Mouse (Mus musculus): Measurements from ENCODE around the gene Atoh1.

DNA sequence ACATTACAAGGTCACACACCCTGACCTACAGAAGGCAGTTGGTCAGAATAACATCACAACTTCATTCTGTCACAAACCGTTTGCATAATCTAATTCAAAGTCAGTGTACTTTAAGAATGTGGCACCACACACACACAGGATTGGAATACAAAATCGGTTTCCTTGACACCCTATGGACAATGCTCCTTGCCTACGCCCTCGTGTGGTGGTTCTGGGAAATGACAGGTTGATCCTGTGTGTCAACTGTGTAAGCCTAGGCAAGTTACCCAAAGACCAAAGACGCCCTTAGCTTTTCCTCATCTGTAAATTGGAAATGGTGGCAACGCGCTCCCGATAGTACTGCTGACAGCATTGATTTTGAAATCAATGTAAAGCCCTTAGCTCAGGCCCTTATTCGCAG, 45.0 kb upstream of the Atoh1 start:
- TF ChIP-seq PAX5 (IDR thresholded peaks at IDR 0.05; ENCODE audit: low read length) (no peak), BHLHE40 (IDR thresholded peaks at IDR 0.05; ENCODE audit: low read depth, low read length) (no peak), USF1 (IDR thresholded peaks at IDR 0.05; ENCODE audit: low read depth, low read length) (no peak), KAT2A (IDR thresholded peaks at IDR 0.05; ENCODE audit: insufficient replicate concordance, low read length) (no peak)

Data from CH12.LX (cell line).